Mouse (Mus musculus) MEL (cell line): ENCODE data around the gene Nek3. TPM values are rescaled to one million over a fixed set of nuclear protein-coding genes. Genes with fewer than 3 reads are reported as not detected.

Experiments used
- DNase-seq: peaks from one replicate; pipeline ENCODE4 v3.0.0; 2011; ENCODE audit warnings: low read depth, low spot score
- H3K27ac ChIP-seq: 2 replicates; pipeline ENCODE4 v1.5.1; 2012; ENCODE audit warnings: low read depth, mild to moderate bottlenecking, control low read depth, low read length, moderate library complexity; ENCODE audit not compliant: control insufficient read depth
- H3K27me3 ChIP-seq, 2 experiments: fragments of 150-350 bp in 1 of 2; sonication (generic) in 1 of 2; 2 replicates each; pipeline ENCODE4 v1.6.1; 2012; ENCODE audit warnings: low read length in 2 of 2, mild to moderate bottlenecking in 2 of 2, improper control_type of control experiment in 1 of 2, moderate library complexity in 1 of 2; ENCODE audit not compliant: insufficient read depth in 2 of 2, control insufficient read depth in 1 of 2
- H3K36me3 ChIP-seq, 2 experiments: 2 replicates each; pipeline ENCODE4 v1.6.1; 2012 to 2014; ENCODE audit warnings: low read length in 2 of 2, improper control_type of control experiment in 1 of 2, inconsistent platforms in 1 of 2, mild to moderate bottlenecking in 1 of 2; ENCODE audit not compliant: insufficient read depth in 2 of 2, control insufficient read depth in 1 of 2
- H3K4me1 ChIP-seq, 2 experiments: fragments of 150-350 bp in 1 of 2; sonication (generic) in 1 of 2; 2 replicates each; pipeline ENCODE4 v1.6.1; 2012; ENCODE audit warnings: low read length in 2 of 2, improper control_type of control experiment in 1 of 2, mild to moderate bottlenecking in 1 of 2; ENCODE audit not compliant: insufficient read depth in 2 of 2, control insufficient read depth in 1 of 2
- H3K4me3 ChIP-seq, 2 experiments: fragments of 150-350 bp in 1 of 2; sonication (generic) in 1 of 2; 2 replicates each; pipeline ENCODE4 v1.5.1; 2012; ENCODE audit warnings: low read depth in 2 of 2, low read length in 2 of 2, mild to moderate bottlenecking in 2 of 2, moderate library complexity in 2 of 2, control low read depth in 1 of 2, improper control_type of control experiment in 1 of 2; ENCODE audit not compliant: control insufficient read depth in 1 of 2, insufficient read depth in 1 of 2
- H3K79me2 ChIP-seq: 2 replicates; pipeline ENCODE4 v1.6.1; 2012; ENCODE audit warnings: mild to moderate bottlenecking, low read length, moderate library complexity; ENCODE audit not compliant: control insufficient read depth, poor library complexity, insufficient read depth
- H3K9ac ChIP-seq: 2 replicates; pipeline ENCODE4 v1.6.1; 2012; ENCODE audit warnings: low read depth, mild to moderate bottlenecking, control low read depth, low read length, moderate library complexity; ENCODE audit not compliant: control insufficient read depth, poor library complexity, severe bottlenecking
- H3K9me3 ChIP-seq: fragments of 150-350 bp; sonication (generic); replicated peaks from 2 replicates; pipeline ENCODE4 v1.6.1; 2012; ENCODE audit warnings: mild to moderate bottlenecking, low read length, improper control_type of control experiment, moderate library complexity; ENCODE audit not compliant: insufficient read depth
- CHD2 ChIP-seq: IDR thresholded peaks from 2 replicates; pipeline ENCODE4 v1.6.1; 2011; ENCODE audit warnings: low read length, improper control_type of control experiment
- CTCF ChIP-seq, 3 experiments: IDR thresholded peaks in 2 of 3; conservative IDR thresholded peaks in 1 of 3; 2 replicates each; pipeline ENCODE4 v1.5.1; 2011 to 2012; ENCODE audit warnings: low read length in 3 of 3, low read depth in 2 of 3, mild to moderate bottlenecking in 2 of 3, improper control_type of control experiment in 1 of 3, inconsistent platforms in 1 of 3, mixed read lengths in 1 of 3, moderate library complexity in 1 of 3; ENCODE audit not compliant: control insufficient read depth in 1 of 3, insufficient read depth in 1 of 3, poor library complexity in 1 of 3, severe bottlenecking in 1 of 3
- ELF1 ChIP-seq: IDR thresholded peaks from 2 replicates; pipeline ENCODE4 v1.6.1; 2014; ENCODE audit warnings: low read depth, mild to moderate bottlenecking, inconsistent platforms, low read length, improper control_type of control experiment, moderate library complexity
- EP300 ChIP-seq, 2 experiments: IDR thresholded peaks; 2 replicates each; pipeline ENCODE4 v1.6.1; 2011; ENCODE audit warnings: improper control_type of control experiment in 2 of 2, low read length in 2 of 2, low read depth in 1 of 2, mild to moderate bottlenecking in 1 of 2
- GABPA ChIP-seq: IDR thresholded peaks from 2 replicates; pipeline ENCODE4 v1.6.1; 2012; ENCODE audit warnings: low read depth, mild to moderate bottlenecking, inconsistent platforms, low read length, improper control_type of control experiment, moderate library complexity
- HCFC1 ChIP-seq: IDR thresholded peaks from 2 replicates; pipeline ENCODE4 v1.6.1; 2012; ENCODE audit warnings: low read depth, mild to moderate bottlenecking, inconsistent platforms, low read length, improper control_type of control experiment, moderate library complexity
- JUND ChIP-seq: IDR thresholded peaks from 2 replicates; pipeline ENCODE4 v1.6.1; 2011; ENCODE audit warnings: low read depth, mild to moderate bottlenecking, improper control_type of control experiment, low read length
- KAT2A ChIP-seq: conservative IDR thresholded peaks from 2 replicates; pipeline ENCODE4 v1.6.1; 2012; ENCODE audit warnings: low read depth, low read length, improper control_type of control experiment, inconsistent platforms
- MAX ChIP-seq: IDR thresholded peaks from 2 replicates; pipeline ENCODE4 v1.6.1; 2011; ENCODE audit warnings: low read length, improper control_type of control experiment
- MAZ ChIP-seq: IDR thresholded peaks from 2 replicates; pipeline ENCODE4 v1.6.1; 2012; ENCODE audit warnings: low read depth, mild to moderate bottlenecking, inconsistent platforms, low read length, improper control_type of control experiment
- MXI1 ChIP-seq: IDR thresholded peaks from 2 replicates; pipeline ENCODE4 v1.6.1; 2011; ENCODE audit warnings: mild to moderate bottlenecking, low read depth, low read length, improper control_type of control experiment
- MYB ChIP-seq: IDR thresholded peaks from 2 replicates; pipeline ENCODE4 v1.6.1; 2011; ENCODE audit warnings: mild to moderate bottlenecking, low read depth, low read length, improper control_type of control experiment
- MYC ChIP-seq: IDR thresholded peaks from 2 replicates; pipeline ENCODE4 v1.6.1; 2011; ENCODE audit warnings: low read depth, mild to moderate bottlenecking, low read length, improper control_type of control experiment, moderate library complexity
- NELFE ChIP-seq: IDR thresholded peaks from 2 replicates; pipeline ENCODE4 v1.6.1; 2011; ENCODE audit warnings: low read depth, low read length, improper control_type of control experiment
- NRF1 ChIP-seq: IDR thresholded peaks from 2 replicates; pipeline ENCODE4 v1.6.1; 2014; ENCODE audit warnings: low read depth, mild to moderate bottlenecking, inconsistent platforms, low read length, improper control_type of control experiment, moderate library complexity; ENCODE audit not compliant: poor library complexity, insufficient read depth, severe bottlenecking
- POLR2A ChIP-seq, 2 experiments: IDR thresholded peaks; 2 replicates each; pipeline ENCODE4 v1.6.1; 2011 to 2012; ENCODE audit warnings: low read length in 2 of 2, mild to moderate bottlenecking in 2 of 2, control low read depth in 1 of 2, improper control_type of control experiment in 1 of 2, low read depth in 1 of 2, moderate library complexity in 1 of 2; ENCODE audit not compliant: control insufficient read depth in 1 of 2, insufficient read depth in 1 of 2, poor library complexity in 1 of 2
- POLR2AphosphoS2 ChIP-seq: IDR thresholded peaks from 2 replicates; pipeline ENCODE4 v1.6.1; 2011; ENCODE audit warnings: low read length, improper control_type of control experiment
- RAD21 ChIP-seq: IDR thresholded peaks from 2 replicates; pipeline ENCODE4 v1.6.1; 2011; ENCODE audit warnings: mild to moderate bottlenecking, low read depth, low read length, improper control_type of control experiment
- SIN3A ChIP-seq: IDR thresholded peaks from 2 replicates; pipeline ENCODE4 v1.6.1; 2012; ENCODE audit warnings: low read length, improper control_type of control experiment, inconsistent platforms
- SMC3 ChIP-seq: IDR thresholded peaks from 2 replicates; pipeline ENCODE4 v1.6.1; 2011; ENCODE audit warnings: low read depth, low read length, improper control_type of control experiment
- TBP ChIP-seq: IDR thresholded peaks from 2 replicates; pipeline ENCODE4 v1.8.0; 2011; ENCODE audit warnings: low read depth, low read length, improper control_type of control experiment
- TCF12 ChIP-seq: IDR thresholded peaks from 2 replicates; pipeline ENCODE4 v1.6.1; 2014; ENCODE audit warnings: low read depth, mild to moderate bottlenecking, inconsistent platforms, low read length, improper control_type of control experiment, moderate library complexity
- ZMIZ1 ChIP-seq: IDR thresholded peaks from 2 replicates; pipeline ENCODE4 v1.6.1; 2012; ENCODE audit warnings: low read depth, mild to moderate bottlenecking, inconsistent platforms, low read length, improper control_type of control experiment, moderate library complexity
- ZNF384 ChIP-seq: IDR thresholded peaks from 2 replicates; pipeline ENCODE4 v1.6.1; 2012; ENCODE audit warnings: low read depth, mild to moderate bottlenecking, inconsistent platforms, low read length, improper control_type of control experiment
- polyA plus RNA-seq, 2 experiments: library from polyadenylated mRNA; stranded (reverse) in 1 of 2; unstranded in 1 of 2; fragments of >175 nt in 1 of 2; fragments of >200 nt in 1 of 2; gene quantifications; 2 replicates each; pipeline versions ENCODE4 v1.2.1 to v1.2.4; 2012; ENCODE audit warnings: low replicate concordance in 2 of 2, low read depth in 1 of 2; ENCODE audit not compliant: insufficient read length in 2 of 2, insufficient read depth in 1 of 2, missing spikeins in 1 of 2
- total RNA-seq: library from RNA; depleted of rRNA; stranded (reverse); fragments of 300-350 nt; gene quantifications from 2 replicates; pipeline ENCODE4 v1.2.3, GENCODE M21; 2012

The Nek3 gene
- total and polyA plus RNA-seq, 3 experiments = 2.0 to 3.5 TPM; not detected in 1

DNA sequence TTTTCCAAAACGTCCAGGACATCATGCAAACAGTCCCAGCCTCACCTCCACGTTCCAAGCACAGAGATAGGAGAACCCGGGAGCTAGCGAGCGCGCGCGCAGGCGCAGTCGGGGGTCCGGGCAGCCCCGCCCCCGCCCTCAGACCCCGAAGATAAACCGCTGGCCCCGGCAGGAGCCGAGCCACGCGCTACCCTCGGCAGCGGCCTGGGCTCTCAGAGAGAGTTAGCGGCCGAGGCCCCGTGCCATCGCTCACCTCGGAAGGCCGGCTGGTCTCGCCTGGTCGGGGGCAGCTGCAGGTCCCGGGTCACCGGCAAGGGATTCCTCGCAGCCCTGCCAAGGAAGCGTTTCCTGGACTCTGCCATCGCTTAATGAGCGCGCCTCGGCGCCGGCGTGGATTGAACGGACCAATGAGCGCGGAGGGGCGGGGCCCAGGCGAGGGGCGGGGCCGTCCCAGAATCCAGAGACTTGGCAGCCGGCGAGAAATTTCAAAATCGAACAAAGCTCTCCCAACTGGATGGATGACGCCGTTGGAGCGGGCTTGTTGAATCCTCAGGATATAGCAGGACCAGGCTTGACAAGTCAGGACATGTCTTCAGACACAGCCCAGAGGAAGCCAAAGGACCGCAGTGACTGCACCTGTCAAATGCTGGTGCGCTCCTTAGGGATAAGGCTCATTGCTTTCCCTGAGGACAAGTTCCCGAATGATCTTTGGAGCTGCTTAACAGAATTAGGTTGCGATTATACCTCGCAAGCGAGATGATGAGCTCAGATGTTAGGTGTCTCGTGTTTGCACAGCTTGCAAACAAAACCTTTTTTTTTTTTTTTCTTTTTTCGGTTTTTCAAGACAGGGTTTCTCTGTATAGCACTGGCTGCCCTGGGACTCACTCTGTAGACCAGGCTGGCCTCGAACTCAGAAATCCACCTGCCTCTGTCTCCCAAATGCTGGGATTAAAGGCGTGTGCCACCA is 19.5 kb upstream of the Nek3 start, which contains the start of gene Ckap2:
Ckap2 (minus strand) TSS at position 389 of the 967 bp plus-strand sequence.
- Histone ChIP-seq H3K27ac (peak within 1 kb of the TSS; percentile 87), H3K4me1 (peaks cover 3 to 4% of the 10 kb centered on the region in 2 experiments; a peak in 3 of 4 replicates), H3K4me3 (peak within 1 kb of the TSS; percentile 66 to 97), H3K27me3 (no peaks in the 10 kb centered on the region), H3K9me3 (no peaks in the 10 kb centered on the region), H3K9ac (peak within 1 kb of the TSS; percentile 99), H3K36me3 (peaks cover 0 to 10% of the 10 kb centered on the region in 2 experiments; a peak in 3 of 4 replicates), H3K79me2 (peaks cover 21% of the 10 kb centered on the region)
- no peak for TF ChIP-seq CHD2
- peak; percentile 40 for TF ChIP-seq TCF12
- TF ChIP-seq CTCF (IDR thresholded peaks at IDR 0.05 in 2 of 3, conservative IDR thresholded peaks at IDR 0.05 in 1 of 3; ENCODE audit: control insufficient read depth in 1 of 3, insufficient read depth in 1 of 3, low read depth in 2 of 3, low read length in 3 of 3, poor library complexity in 1 of 3, severe bottlenecking in 1 of 3) = no peak
- peak; percentile 53; the same call in 1 of the 2 replicates for TF ChIP-seq MAZ
- TF ChIP-seq POLR2AphosphoS2 = peak; percentile 87
- TF ChIP-seq MAX = peak; percentile 72
- TF ChIP-seq ELF1 = peak; percentile 53; the same call in 1 of the 2 replicates
- TF ChIP-seq MXI1 = peak; percentile 72
- TF ChIP-seq RAD21 = no peak
- no peak for TF ChIP-seq GABPA
- TF ChIP-seq TBP = peak; percentile 30; the same call in 1 of the 2 replicates
- peak; percentile 77; the same call in 1 of the 2 replicates for TF ChIP-seq ZNF384
- TF ChIP-seq SMC3 = no peak
- TF ChIP-seq NELFE = peak; percentile 87
- no peak for TF ChIP-seq KAT2A
- 0 out of 2 replicates have a peak, but pooled peaks have one; percentile 47 for TF ChIP-seq MYC
- TF ChIP-seq SIN3A = peak; percentile 85
- TF ChIP-seq MYB = no peak
- no peak for TF ChIP-seq JUND
- TF ChIP-seq ZMIZ1 = peak; percentile 72; the same call in 1 of the 2 replicates
- TF ChIP-seq POLR2A (IDR thresholded peaks at IDR 0.05; ENCODE audit: control insufficient read depth in 1 of 2, insufficient read depth in 1 of 2, low read depth in 1 of 2, low read length in 2 of 2, poor library complexity in 1 of 2) = peak; percentile 87 to 88
- TF ChIP-seq HCFC1 = peak; percentile 61; the same call in 1 of the 2 replicates
- peak; percentile 82 for TF ChIP-seq NRF1
- TF ChIP-seq EP300 (IDR thresholded peaks at IDR 0.05; ENCODE audit: low read depth in 1 of 2, low read length in 2 of 2) = no peak
- DNase-seq = peak; percentile 93
